Mouse (Mus musculus): Measurements from ENCODE around the gene Plgrkt. TPM values are rescaled to one million over a fixed set of nuclear protein-coding genes. Genes with fewer than 3 reads are reported as not detected.

Gene Plgrkt
- total and polyA plus RNA-seq, 3 experiments, result 117 to 145 TPM; not detected in 1

- no peaks in the 10 kb centered on the region for H3K9me3 ChIP-seq (replicated peaks; ENCODE audit: insufficient read depth, low read length)
- H3K79me2 ChIP-seq (ENCODE audit: control insufficient read depth, insufficient read depth, low read length, poor library complexity), result no peaks in the 10 kb centered on the region
- peaks cover 0 to 27% of the 10 kb centered on the region in 2 experiments; a peak in 2 of 4 replicates for H3K36me3 ChIP-seq (ENCODE audit: control insufficient read depth in 1 of 2, insufficient read depth in 2 of 2, low read length in 2 of 2)
- H3K27me3 ChIP-seq (ENCODE audit: control insufficient read depth in 1 of 2, insufficient read depth in 2 of 2, low read length in 2 of 2), result no peaks in the 10 kb centered on the region
- DNase-seq (ENCODE audit: low read depth, low spot score), result peak; percentile 65
- no peak overlapping the region for H3K9ac ChIP-seq (ENCODE audit: control insufficient read depth, low read depth, low read length, poor library complexity, severe bottlenecking)
- H3K4me1 ChIP-seq (ENCODE audit: control insufficient read depth in 1 of 2, insufficient read depth in 2 of 2, low read length in 2 of 2), result peaks cover 19 to 20% of the 10 kb centered on the region in 2 experiments
- H3K27ac ChIP-seq (ENCODE audit: control insufficient read depth, low read depth, low read length), result no peak overlapping the region
- no peak overlapping the region for H3K4me3 ChIP-seq (ENCODE audit: control insufficient read depth in 1 of 2, insufficient read depth in 1 of 2, low read depth in 2 of 2, low read length in 2 of 2)
- TF ChIP-seq ZKSCAN1 (IDR thresholded peaks at IDR 0.05; ENCODE audit: low read depth, low read length) (no peak), GATA1 (IDR thresholded peaks at IDR 0.05; ENCODE audit: low read depth, low read length) (peak; percentile 82), TAL1 (IDR thresholded peaks at IDR 0.05; ENCODE audit: low read length) (no peak), TBP (IDR thresholded peaks at IDR 0.05; ENCODE audit: low read depth, low read length) (no peak), NRF1 (IDR thresholded peaks at IDR 0.05; ENCODE audit: insufficient read depth, low read depth, low read length, poor library complexity, severe bottlenecking) (no peak), TCF12 (IDR thresholded peaks at IDR 0.05; ENCODE audit: low read depth, low read length) (peak; percentile 41; the same call in 1 of the 2 replicates), CHD2 (IDR thresholded peaks at IDR 0.05; ENCODE audit: low read length) (no peak), ZNF384 (IDR thresholded peaks at IDR 0.05; ENCODE audit: low read depth, low read length) (0 out of 2 replicates have a peak, but pooled peaks have one; percentile 48), UBTF (IDR thresholded peaks at IDR 0.05; ENCODE audit: borderline replicate concordance, insufficient read depth, low read depth, low read length) (no peak), KAT2A (conservative IDR thresholded peaks at IDR 0.05; ENCODE audit: low read depth, low read length) (no peak), USF1 (IDR thresholded peaks at IDR 0.05; ENCODE audit: low read depth, low read length) (no peak), E2F4 (IDR thresholded peaks at IDR 0.05; ENCODE audit: borderline replicate concordance, low read depth, low read length) (no peak), JUND (IDR thresholded peaks at IDR 0.05; ENCODE audit: low read depth, low read length) (no peak), ETS1 (IDR thresholded peaks at IDR 0.05; ENCODE audit: low read depth, low read length) (peak; percentile 63), MYB (IDR thresholded peaks at IDR 0.05; ENCODE audit: low read depth, low read length) (no peak), POLR2AphosphoS2 (IDR thresholded peaks at IDR 0.05; ENCODE audit: low read length) (no peak), MAZ (IDR thresholded peaks at IDR 0.05; ENCODE audit: low read depth, low read length) (no peak), ZMIZ1 (IDR thresholded peaks at IDR 0.05; ENCODE audit: low read depth, low read length) (no peak), MAFK (IDR thresholded peaks at IDR 0.05; ENCODE audit: borderline replicate concordance, low read depth, low read length) (no peak), BHLHE40 (IDR thresholded peaks at IDR 0.05; ENCODE audit: borderline replicate concordance, low read depth, low read length) (no peak), NELFE (IDR thresholded peaks at IDR 0.05; ENCODE audit: low read depth, low read length) (no peak), USF2 (IDR thresholded peaks at IDR 0.05; ENCODE audit: borderline replicate concordance in 1 of 2, insufficient read depth in 1 of 2, low read depth in 1 of 2, low read length in 2 of 2) (no peak), SMC3 (IDR thresholded peaks at IDR 0.05; ENCODE audit: low read depth, low read length) (no peak), CTCF (IDR thresholded peaks at IDR 0.05 in 2 of 3, conservative IDR thresholded peaks at IDR 0.05 in 1 of 3; ENCODE audit: control insufficient read depth in 1 of 3, insufficient read depth in 1 of 3, low read depth in 2 of 3, low read length in 3 of 3, poor library complexity in 1 of 3, severe bottlenecking in 1 of 3) (no peak), ZC3H11A (IDR thresholded peaks at IDR 0.05; ENCODE audit: low read depth, low read length) (no peak), MYC (IDR thresholded peaks at IDR 0.05; ENCODE audit: low read depth, low read length) (no peak), SIN3A (IDR thresholded peaks at IDR 0.05; ENCODE audit: low read length) (peak; percentile 31; the same call in 1 of the 2 replicates), HCFC1 (IDR thresholded peaks at IDR 0.05; ENCODE audit: low read depth, low read length) (no peak), CHD1 (IDR thresholded peaks at IDR 0.05; ENCODE audit: low read depth, low read length) (no peak), MEF2A (IDR thresholded peaks at IDR 0.05; ENCODE audit: extremely low read depth, insufficient replicate concordance, low read depth, low read length, poor library complexity, severe bottlenecking) (no peak), POLR2AphosphoS5 (IDR thresholded peaks at IDR 0.05; ENCODE audit: borderline replicate concordance, low read depth, low read length) (no peak), ELF1 (IDR thresholded peaks at IDR 0.05; ENCODE audit: low read depth, low read length) (no peak), POLR2A (IDR thresholded peaks at IDR 0.05; ENCODE audit: control insufficient read depth in 1 of 2, insufficient read depth in 1 of 2, low read depth in 1 of 2, low read length in 2 of 2, poor library complexity in 1 of 2) (no peak), RCOR1 (IDR thresholded peaks at IDR 0.05; ENCODE audit: low read depth, low read length) (peak; percentile 47; the same call in 1 of the 2 replicates), EP300 (IDR thresholded peaks at IDR 0.05; ENCODE audit: low read depth in 1 of 2, low read length in 2 of 2) (peak; percentile 48 to 76; a peak in 3 of 4 replicates), MXI1 (IDR thresholded peaks at IDR 0.05; ENCODE audit: low read depth, low read length) (no peak), GABPA (IDR thresholded peaks at IDR 0.05; ENCODE audit: low read depth, low read length) (no peak), MAX (IDR thresholded peaks at IDR 0.05; ENCODE audit: low read length) (no peak)
These were observed 29.2 kb upstream of the Plgrkt start for GRCm38 (mm10) chr19:29396353-29396752.
